Mouse (Mus musculus): ENCODE results near the gene F2. TPM values are rescaled to one million over a fixed set of nuclear protein-coding genes. Genes with fewer than 3 reads are reported as not detected.
"Not testable (repeated sequence)": the region's sequence is repeated elsewhere in the genome, so short reads cannot be mapped to it uniquely, and the experiment has no call there.

The F2 gene
- polyA plus RNA-seq, 1 experiment from 2014 or later = 0.61 TPM

GRCm38 (mm10) chr2:91630384-91630783 is 5.8 kb downstream of the F2 start:
- ATAC-seq (ENCODE audit: insufficient number of reproducible peaks, insufficient read depth, low FRiP score, low read depth) = no peak
- H3K27me3 ChIP-seq (ENCODE audit: control insufficient read depth, insufficient read depth, low read length) = no peaks in the 10 kb centered on the region
- no peaks in the 10 kb centered on the region for H3K9me3 ChIP-seq (ENCODE audit: control insufficient read depth, low read depth, low read length)
- no peak overlapping the region for H3K4me2 ChIP-seq (replicated peaks; ENCODE audit: low read depth, low read length)
- no peak overlapping the region for H3K27ac ChIP-seq (ENCODE audit: low read length)
- 90% methylated on average over 12 of the region's 12 CpGs for whole genome bisulfite sequencing
- H3K4me1 ChIP-seq (ENCODE audit: control insufficient read depth, insufficient read depth, low read length) = no peaks in the 10 kb centered on the region
- H3K4me3 ChIP-seq (ENCODE audit: low read depth, low read length) = no peak overlapping the region
- no peaks in the 10 kb centered on the region for H3K36me3 ChIP-seq (ENCODE audit: control insufficient read depth, insufficient read depth, low read length)
- H3K9ac ChIP-seq (replicated peaks; ENCODE audit: low read depth, low read length) = no peak overlapping the region

GRCm38 (mm10) chr2:91629682-91630081 is 6.5 kb downstream of the F2 start:
- no peaks in the 10 kb centered on the region for H3K9me3 ChIP-seq (ENCODE audit: control insufficient read depth, low read depth, low read length)
- ATAC-seq (ENCODE audit: insufficient number of reproducible peaks, insufficient read depth, low FRiP score, low read depth) = no peak
- H3K9ac ChIP-seq (replicated peaks; ENCODE audit: low read depth, low read length) = no peak overlapping the region
- no peaks in the 10 kb centered on the region for H3K36me3 ChIP-seq (ENCODE audit: control insufficient read depth, insufficient read depth, low read length)
- H3K4me2 ChIP-seq (replicated peaks; ENCODE audit: low read depth, low read length) = no peak overlapping the region
- H3K4me1 ChIP-seq (ENCODE audit: control insufficient read depth, insufficient read depth, low read length) = no peaks in the 10 kb centered on the region
- H3K27ac ChIP-seq (ENCODE audit: low read length) = no peak overlapping the region
- WGBS = 88% methylated on average over 18 of the region's 18 CpGs
- no peaks in the 10 kb centered on the region for H3K27me3 ChIP-seq (ENCODE audit: control insufficient read depth, insufficient read depth, low read length)
- no peak overlapping the region for H3K4me3 ChIP-seq (ENCODE audit: low read depth, low read length)

DNA sequence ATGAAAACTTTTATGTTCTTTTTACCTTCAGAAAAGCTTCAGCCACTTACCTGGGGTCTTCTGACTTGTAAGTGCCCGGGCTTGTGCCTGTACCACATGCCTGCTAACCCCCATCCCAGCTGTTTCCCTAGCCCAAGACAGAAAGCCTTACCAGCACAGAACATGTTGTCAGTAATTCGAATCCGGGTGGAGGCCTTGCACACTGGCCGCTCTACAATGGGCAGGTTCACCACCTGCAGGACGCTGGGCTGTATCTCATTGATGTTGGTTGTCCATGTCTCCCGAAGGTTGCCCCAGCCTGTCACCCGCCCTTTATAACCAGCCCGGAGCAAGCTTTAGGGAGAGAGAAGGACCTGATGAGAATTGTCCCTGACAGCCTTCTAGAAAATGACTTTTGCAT is 8.0 kb downstream of the F2 start:
- H3K4me3 ChIP-seq (ENCODE audit: low read depth, low read length) = no peak overlapping the region
- no peak overlapping the region for H3K27ac ChIP-seq (ENCODE audit: low read length)
- no peak overlapping the region for H3K9ac ChIP-seq (replicated peaks; ENCODE audit: low read depth, low read length)
- H3K36me3 ChIP-seq (ENCODE audit: control insufficient read depth, insufficient read depth, low read length) = no peaks in the 10 kb centered on the region; the same call in 1 of the 2 replicates
- no peaks in the 10 kb centered on the region for H3K9me3 ChIP-seq (ENCODE audit: control insufficient read depth, low read depth, low read length)
- no peak for ATAC-seq (ENCODE audit: insufficient number of reproducible peaks, insufficient read depth, low FRiP score, low read depth)
- H3K4me2 ChIP-seq (replicated peaks; ENCODE audit: low read depth, low read length) = no peak overlapping the region
- 87% methylated on average over 8 of the region's 8 CpGs for WGBS
- no peaks in the 10 kb centered on the region for H3K4me1 ChIP-seq (ENCODE audit: control insufficient read depth, insufficient read depth, low read length)
- no peaks in the 10 kb centered on the region for H3K27me3 ChIP-seq (ENCODE audit: control insufficient read depth, insufficient read depth, low read length)

DNA sequence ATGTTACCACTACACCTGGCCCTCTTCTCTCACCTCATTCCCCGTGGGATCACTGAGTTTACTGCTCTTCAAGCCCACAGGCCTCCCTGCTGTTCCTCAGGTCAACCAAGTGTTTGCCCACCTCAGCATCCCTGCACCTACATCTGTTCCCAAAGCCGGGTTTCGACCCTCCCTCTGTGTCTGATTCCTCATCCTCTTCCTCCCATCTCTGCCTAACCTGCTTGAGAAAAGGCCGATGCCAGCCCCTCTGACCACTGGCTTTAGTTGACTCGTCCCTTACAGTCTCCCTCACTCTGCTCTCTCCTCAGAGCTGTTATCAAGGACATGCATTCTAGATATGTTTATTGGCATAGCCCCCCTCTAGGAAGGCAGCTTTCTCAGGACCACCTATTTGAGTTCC is 8.7 kb downstream of the F2 start:
- no peaks in the 10 kb centered on the region; the same call in 1 of the 2 replicates for H3K36me3 ChIP-seq (ENCODE audit: control insufficient read depth, insufficient read depth, low read length)
- H3K27ac ChIP-seq (ENCODE audit: low read length) = no peak overlapping the region
- no peak overlapping the region for H3K4me2 ChIP-seq (replicated peaks; ENCODE audit: low read depth, low read length)
- H3K4me3 ChIP-seq (ENCODE audit: low read depth, low read length) = no peak overlapping the region
- H3K9me3 ChIP-seq (ENCODE audit: control insufficient read depth, low read depth, low read length) = no peaks in the 10 kb centered on the region
- WGBS = 78% methylated on average over 5 of the region's 5 CpGs
- ATAC-seq (ENCODE audit: insufficient number of reproducible peaks, insufficient read depth, low FRiP score, low read depth) = no peak
- H3K27me3 ChIP-seq (ENCODE audit: control insufficient read depth, insufficient read depth, low read length) = no peaks in the 10 kb centered on the region
- H3K4me1 ChIP-seq (ENCODE audit: control insufficient read depth, insufficient read depth, low read length) = no peaks in the 10 kb centered on the region
- no peak overlapping the region for H3K9ac ChIP-seq (replicated peaks; ENCODE audit: low read depth, low read length)

- not testable (repeated sequence) for H3K4me1 ChIP-seq (ENCODE audit: control insufficient read depth, insufficient read depth, low read length); H3K9ac ChIP-seq (replicated peaks; ENCODE audit: low read depth, low read length); H3K4me3 ChIP-seq (ENCODE audit: low read depth, low read length); H3K9me3 ChIP-seq (ENCODE audit: control insufficient read depth, low read depth, low read length); H3K4me2 ChIP-seq (replicated peaks; ENCODE audit: low read depth, low read length); ATAC-seq (ENCODE audit: insufficient number of reproducible peaks, insufficient read depth, low FRiP score, low read depth); H3K27ac ChIP-seq (ENCODE audit: low read length); H3K27me3 ChIP-seq (ENCODE audit: control insufficient read depth, insufficient read depth, low read length)
- peaks cover 29% of the 10 kb centered on the region for H3K36me3 ChIP-seq (ENCODE audit: control insufficient read depth, insufficient read depth, low read length)
- WGBS = 89% methylated on average over 7 of the region's 7 CpGs
Measured at GRCm38 (mm10) chr2:91623366-91623765, 12.8 kb downstream of the F2 start.

- Histone ChIP-seq H3K4me2 (replicated peaks; ENCODE audit: low read depth, low read length) (no peak overlapping the region), H3K36me3 (ENCODE audit: control insufficient read depth, insufficient read depth, low read length) (peaks cover 38% of the 10 kb centered on the region), H3K27me3 (ENCODE audit: control insufficient read depth, insufficient read depth, low read length) (no peaks in the 10 kb centered on the region), H3K27ac (ENCODE audit: low read length) (no peak overlapping the region), H3K4me3 (ENCODE audit: low read depth, low read length) (no peak overlapping the region), H3K4me1 (ENCODE audit: control insufficient read depth, insufficient read depth, low read length) (no peaks in the 10 kb centered on the region), H3K9me3 (ENCODE audit: control insufficient read depth, low read depth, low read length) (no peaks in the 10 kb centered on the region), H3K9ac (replicated peaks; ENCODE audit: low read depth, low read length) (no peak overlapping the region)
- ATAC-seq (ENCODE audit: insufficient number of reproducible peaks, insufficient read depth, low FRiP score, low read depth) = no peak
- 96% methylated on average over 5 of the region's 5 CpGs for WGBS
Measured at GRCm38 (mm10) chr2:91622356-91622755, 13.9 kb downstream of the F2 start.

- not testable (repeated sequence) for H3K27me3 ChIP-seq (ENCODE audit: control insufficient read depth, insufficient read depth, low read length); H3K9ac ChIP-seq (replicated peaks; ENCODE audit: low read depth, low read length); ATAC-seq (ENCODE audit: insufficient number of reproducible peaks, insufficient read depth, low FRiP score, low read depth); H3K4me2 ChIP-seq (replicated peaks; ENCODE audit: low read depth, low read length); H3K9me3 ChIP-seq (ENCODE audit: control insufficient read depth, low read depth, low read length); H3K4me3 ChIP-seq (ENCODE audit: low read depth, low read length); H3K4me1 ChIP-seq (ENCODE audit: control insufficient read depth, insufficient read depth, low read length); H3K27ac ChIP-seq (ENCODE audit: low read length)
- H3K36me3 ChIP-seq (ENCODE audit: control insufficient read depth, insufficient read depth, low read length) = peaks cover 55% of the 10 kb centered on the region
Measured at GRCm38 (mm10) chr2:91609370-91609769, 26.8 kb downstream of the F2 start.

- Histone ChIP-seq H3K27ac (ENCODE audit: low read length) (no peak overlapping the region), H3K9ac (replicated peaks; ENCODE audit: low read depth, low read length) (no peak overlapping the region), H3K4me2 (replicated peaks; ENCODE audit: low read depth, low read length) (no peak overlapping the region), H3K4me3 (ENCODE audit: low read depth, low read length) (no peak overlapping the region), H3K4me1 (ENCODE audit: control insufficient read depth, insufficient read depth, low read length) (no peaks in the 10 kb centered on the region), H3K9me3 (ENCODE audit: control insufficient read depth, low read depth, low read length) (no peaks in the 10 kb centered on the region), H3K36me3 (ENCODE audit: control insufficient read depth, insufficient read depth, low read length) (peaks cover 79% of the 10 kb centered on the region), H3K27me3 (ENCODE audit: control insufficient read depth, insufficient read depth, low read length) (no peaks in the 10 kb centered on the region)
- ATAC-seq (ENCODE audit: insufficient number of reproducible peaks, insufficient read depth, low FRiP score, low read depth) = no peak
- 91% methylated on average over 4 of the region's 4 CpGs for WGBS
Measured at GRCm38 (mm10) chr2:91602389-91602788, 33.8 kb downstream of the F2 start.

DNA sequence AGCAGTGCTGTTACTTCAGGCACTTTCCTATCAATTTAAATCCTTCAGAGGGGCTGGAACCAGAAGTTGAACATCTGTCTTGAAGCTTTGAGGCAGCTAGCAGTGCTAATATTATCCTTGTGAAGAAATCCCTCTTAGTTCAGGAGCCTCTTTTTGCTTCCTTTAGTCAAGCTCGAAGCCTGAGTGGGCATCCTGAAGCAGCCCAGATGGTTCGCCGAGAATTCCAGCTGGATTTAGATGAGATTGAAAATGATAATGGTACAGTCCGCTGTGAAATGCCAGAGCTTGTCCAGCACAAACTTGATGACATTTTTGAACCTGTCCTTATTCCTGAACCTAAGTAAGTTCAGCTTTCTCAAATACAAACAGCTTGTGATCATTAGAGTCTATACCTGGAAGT is 35.7 kb downstream of the F2 start:
- Histone ChIP-seq H3K27me3 (ENCODE audit: control insufficient read depth, insufficient read depth, low read length) (no peaks in the 10 kb centered on the region), H3K9me3 (ENCODE audit: control insufficient read depth, low read depth, low read length) (no peaks in the 10 kb centered on the region), H3K36me3 (ENCODE audit: control insufficient read depth, insufficient read depth, low read length) (peaks cover 82% of the 10 kb centered on the region), H3K4me1 (ENCODE audit: control insufficient read depth, insufficient read depth, low read length) (no peaks in the 10 kb centered on the region), H3K27ac (ENCODE audit: low read length) (no peak overlapping the region), H3K9ac (replicated peaks; ENCODE audit: low read depth, low read length) (no peak overlapping the region), H3K4me2 (replicated peaks; ENCODE audit: low read depth, low read length) (no peak overlapping the region), H3K4me3 (ENCODE audit: low read depth, low read length) (no peak overlapping the region)
- no peak for ATAC-seq (ENCODE audit: insufficient number of reproducible peaks, insufficient read depth, low FRiP score, low read depth)
- WGBS = 97% methylated on average over 4 of the region's 4 CpGs
